Mouse (Mus musculus) intestine, embryonic 14.5 days (tissue): ENCODE measurements around the gene Zfp428. TPM values are rescaled to one million over a fixed set of nuclear protein-coding genes. Genes with fewer than 3 reads are reported as not detected.

Source experiments
- ATAC-seq: fragments of 200-750 bp; cut with Nextera tagmentation; replicated peaks from 2 replicates; pipeline ENCODE4 v1.8.0; 2017; ENCODE audit warnings: low read depth, moderate number of reproducible peaks, moderate TSS enrichment, moderate library complexity; ENCODE audit not compliant: low FRiP score, low TSS enrichment
- DNase-seq: peaks from one replicate; pipeline ENCODE4 v3.0.0-alpha.2; 2018; ENCODE audit warnings: low spot score
- H3K27ac ChIP-seq: fragments of 300-500 bp; sonication (generic); 2 replicates; pipeline ENCODE4 v1.5.1; 2014; ENCODE audit warnings: low read depth, mild to moderate bottlenecking, control low read depth
- H3K27me3 ChIP-seq: fragments of 300-500 bp; sonication (generic); replicated peaks from 2 replicates; pipeline ENCODE4 v1.6.1; 2014; ENCODE audit warnings: low read length, control low read depth; ENCODE audit not compliant: control insufficient read depth, insufficient read depth
- H3K36me3 ChIP-seq: fragments of 300-500 bp; sonication (generic); 2 replicates; pipeline ENCODE4 v1.6.1; 2014; ENCODE audit warnings: low read length, control low read depth; ENCODE audit not compliant: control insufficient read depth, insufficient read depth
- H3K4me1 ChIP-seq: fragments of 300-500 bp; sonication (generic); replicated peaks from 2 replicates; pipeline ENCODE4 v1.6.1; 2014; ENCODE audit warnings: low read length, control low read depth, mixed read lengths; ENCODE audit not compliant: control insufficient read depth, insufficient read depth
- H3K4me2 ChIP-seq: fragments of 300-500 bp; sonication (generic); 2 replicates; pipeline ENCODE4 v1.6.1; 2014; ENCODE audit warnings: low read length
- H3K4me3 ChIP-seq: fragments of 300-500 bp; sonication (generic); 2 replicates; pipeline ENCODE4 v1.5.1; 2014; ENCODE audit warnings: low read depth, low read length, control low read depth, mixed read lengths
- H3K9ac ChIP-seq: fragments of 300-500 bp; sonication (generic); 2 replicates; pipeline ENCODE4 v1.6.1; 2014; ENCODE audit warnings: mild to moderate bottlenecking, low read length
- H3K9me3 ChIP-seq: fragments of 300-500 bp; sonication (generic); 2 replicates; pipeline ENCODE4 v1.6.1; 2016; ENCODE audit warnings: low read length, control low read depth; ENCODE audit not compliant: control insufficient read depth
- WGBS: fragments of 180-500 bp; shearing (Covaris S2); extraction: QIAGEN DNeasy Blood & Tissue Kit; methylation state at CpG from one replicate; pipeline ENCODE4 v1.1.7; 2014; 5-methylcytosine and 5-hydroxymethylcytosine counted together
- polyA plus RNA-seq: library from polyadenylated mRNA; unstranded; fragments of >200 nt; fragmentation: Nextera tagmentation; extraction: Ambion mirVana; gene quantifications from 2 replicates; pipeline ENCODE4 v1.2.1, GENCODE M21; 2014

The Zfp428 gene
- polyA plus RNA-seq, 1 experiment from 2014 or later, result 30.3 TPM

GRCm38 (mm10) chr7:24538701-24539100 is 31.9 kb downstream of the Zfp428 start:
- Histone ChIP-seq H3K4me1 (no peaks in the 10 kb centered on the region), H3K4me3 (no peak overlapping the region), H3K27me3 (no peaks in the 10 kb centered on the region), H3K27ac (no peak overlapping the region), H3K9me3 (no peaks in the 10 kb centered on the region), H3K4me2 (no peak overlapping the region), H3K36me3 (peaks cover 9% of the 10 kb centered on the region), H3K9ac (no peak overlapping the region)
- DNase-seq (no peak), ATAC-seq (no peak)
- 86% methylated on average over 5 of the region's 5 CpGs for WGBS

- Histone ChIP-seq H3K27me3 (no peaks in the 10 kb centered on the region), H3K4me2 (no peak overlapping the region), H3K4me3 (no peak overlapping the region), H3K36me3 (no peaks in the 10 kb centered on the region; the same call in 1 of the 2 replicates), H3K9ac (no peak overlapping the region), H3K27ac (no peak overlapping the region), H3K4me1 (no peaks in the 10 kb centered on the region), H3K9me3 (no peaks in the 10 kb centered on the region)
- ATAC-seq (no peak), DNase-seq (no peak)
- WGBS, result 89% methylated on average over 4 of the region's 4 CpGs
These were observed 32.9 kb downstream of the Zfp428 start for GRCm38 (mm10) chr7:24539686-24540085.

GRCm38 (mm10) chr7:24544506-24544905 is 37.7 kb downstream of the Zfp428 start:
- H3K9ac ChIP-seq, result no peak overlapping the region
- H3K36me3 ChIP-seq, result peaks cover 14% of the 10 kb centered on the region
- no peak overlapping the region for H3K27ac ChIP-seq
- no peak overlapping the region for H3K4me2 ChIP-seq
- no peak for ATAC-seq
- 84% methylated on average over 2 of the region's 2 CpGs for WGBS
- H3K9me3 ChIP-seq, result no peaks in the 10 kb centered on the region
- no peak overlapping the region for H3K4me3 ChIP-seq
- no peak for DNase-seq
- H3K4me1 ChIP-seq, result peaks cover 11% of the 10 kb centered on the region
- no peaks in the 10 kb centered on the region for H3K27me3 ChIP-seq

GRCm38 (mm10) chr7:24546068-24546614 is 39.3 kb downstream of the Zfp428 start, which contains the start of the genes Pinlyp and Xrcc1:
Gene Pinlyp (minus strand): TSS chr7:24546118.
Gene Xrcc1 (plus strand): TSS chr7:24546289.
- no peaks in the 10 kb centered on the region for H3K9me3 ChIP-seq
- peaks cover 27% of the 10 kb centered on the region for H3K36me3 ChIP-seq
- H3K4me2 ChIP-seq, result peak within 1 kb of the TSS; percentile 78
- 30% methylated on average over 13 of the region's 13 CpGs for WGBS
- peak within 1 kb of the TSS; percentile 68 for H3K4me3 ChIP-seq
- DNase-seq (peak; percentile 57), ATAC-seq (no peak)
- peak within 1 kb of the TSS; percentile 69 for H3K9ac ChIP-seq
- H3K27me3 ChIP-seq, result no peaks in the 10 kb centered on the region
- peak within 1 kb of the TSS; percentile 74 for H3K27ac ChIP-seq
- peaks cover 11% of the 10 kb centered on the region for H3K4me1 ChIP-seq

GRCm38 (mm10) chr7:24546634-24547389 is 40.0 kb downstream of the Zfp428 start:
- under 1% methylated on average over 57 of the region's 57 CpGs for WGBS
- Histone ChIP-seq H3K4me2 (peak overlapping the region; percentile 78), H3K9ac (peak overlapping the region; percentile 69), H3K9me3 (no peaks in the 10 kb centered on the region), H3K4me3 (peak overlapping the region; percentile 68), H3K4me1 (peaks cover 11% of the 10 kb centered on the region), H3K36me3 (peaks cover 28% of the 10 kb centered on the region), H3K27ac (peak overlapping the region; percentile 74), H3K27me3 (no peaks in the 10 kb centered on the region)
- DNase-seq (peak; percentile 98), ATAC-seq (peak; percentile 99)

- ATAC-seq (0 out of 2 replicates have a peak, but pooled peaks have one; percentile 4), DNase-seq (no peak)
- Histone ChIP-seq H3K27ac (peak overlapping the region; percentile 74), H3K27me3 (no peaks in the 10 kb centered on the region), H3K4me2 (peak overlapping the region; percentile 78), H3K9ac (peak overlapping the region; percentile 69), H3K9me3 (no peaks in the 10 kb centered on the region), H3K4me3 (peak overlapping the region; percentile 68), H3K4me1 (peaks cover 11% of the 10 kb centered on the region), H3K36me3 (peaks cover 35% of the 10 kb centered on the region)
- 26% methylated on average over 13 of the region's 13 CpGs for WGBS
These were observed 40.8 kb downstream of the Zfp428 start for GRCm38 (mm10) chr7:24547534-24548036.

- no peak overlapping the region for H3K9ac ChIP-seq
These were observed 45.4 kb downstream of the Zfp428 start for GRCm38 (mm10) chr7:24551985-24552759.

GRCm38 (mm10) chr7:24555786-24556185 is 49.0 kb downstream of the Zfp428 start:
- ATAC-seq, result no peak
- no peak for DNase-seq

More at GRCm38 (mm10) chr7:24551985-24552759, 45.4 kb downstream of the Zfp428 start:
- H3K4me1 ChIP-seq, result peaks cover 7% of the 10 kb centered on the region
- H3K36me3 ChIP-seq, result peaks cover 56% of the 10 kb centered on the region
- 76% methylated on average over 12 of the region's 12 CpGs for WGBS
- H3K4me3 ChIP-seq, result no peak overlapping the region
- no peak overlapping the region for H3K27ac ChIP-seq
- no peak overlapping the region for H3K4me2 ChIP-seq
- no peaks in the 10 kb centered on the region for H3K9me3 ChIP-seq
- ATAC-seq (no peak), DNase-seq (no peak)
- H3K27me3 ChIP-seq, result no peaks in the 10 kb centered on the region

More at GRCm38 (mm10) chr7:24555786-24556185, 49.0 kb downstream of the Zfp428 start:
- no peak overlapping the region for H3K27ac ChIP-seq
- no peaks in the 10 kb centered on the region for H3K4me1 ChIP-seq
- H3K4me2 ChIP-seq, result no peak overlapping the region
- no peaks in the 10 kb centered on the region for H3K9me3 ChIP-seq
- no peak overlapping the region for H3K9ac ChIP-seq
- peaks cover 53% of the 10 kb centered on the region for H3K36me3 ChIP-seq
- H3K27me3 ChIP-seq, result no peaks in the 10 kb centered on the region
- H3K4me3 ChIP-seq, result no peak overlapping the region
- 91% methylated on average over 10 of the region's 10 CpGs for WGBS
